Mouse (Mus musculus): ENCODE measurements around the gene Pgs1.

GRCm38 (mm10) chr11:118007460-118008143 lies 21.5 kb downstream of the Pgs1 start:
- TF ChIP-seq CTCF (IDR thresholded peaks at IDR 0.05; ENCODE audit: control insufficient read depth, insufficient read depth, insufficient read length) (no peak), MAX (IDR thresholded peaks at IDR 0.05) (no peak), FOSL1 (IDR thresholded peaks at IDR 0.05; ENCODE audit: insufficient read depth, low read length, poor library complexity, severe bottlenecking) (no peak), CEBPB (IDR thresholded peaks at IDR 0.05; ENCODE audit: low read depth) (no peak), MYOD1 (IDR thresholded peaks at IDR 0.05; ENCODE audit: control insufficient read depth, insufficient read length, low read depth) (no peak), USF1 (IDR thresholded peaks at IDR 0.05; ENCODE audit: low read depth) (no peak), MYOG (IDR thresholded peaks at IDR 0.05; ENCODE audit: control insufficient read depth, extremely low read depth, insufficient read length) (no peak)

All from C2C12 (cell line).